Mouse (Mus musculus) lung, embryonic 14.5 days (tissue): ENCODE results near the gene Psma3. TPM values are rescaled to one million over a fixed set of nuclear protein-coding genes. Genes with fewer than 3 reads are reported as not detected.
A peak's percentile ranks its signal among the peaks of the same experiment; 100 is the strongest.
"Not testable (repeated sequence)": the region's sequence is repeated elsewhere in the genome, so short reads cannot be mapped to it uniquely, and the experiment has no call there.

Experiments
- ATAC-seq: fragments of 200-750 bp; cut with Nextera tagmentation; 2 replicates; pipeline ENCODE4 v1.8.0; 2017; ENCODE audit warnings: mild to moderate bottlenecking, moderate TSS enrichment, moderate library complexity; ENCODE audit not compliant: insufficient read depth
- DNase-seq: peaks from one replicate; pipeline ENCODE4 v3.0.0-alpha.2; 2015
- H3K27ac ChIP-seq: fragments of 300-500 bp; sonication (generic); 2 replicates; pipeline ENCODE4 v1.5.1; 2014; ENCODE audit warnings: low read depth, mild to moderate bottlenecking, moderate library complexity
- H3K27me3 ChIP-seq: fragments of 300-500 bp; sonication (generic); 2 replicates; pipeline ENCODE4 v1.6.1; 2014; ENCODE audit warnings: low read length, control low read depth; ENCODE audit not compliant: insufficient read depth
- H3K36me3 ChIP-seq: fragments of 300-500 bp; sonication (generic); 2 replicates; pipeline ENCODE4 v1.6.1; 2014; ENCODE audit warnings: control low read depth; ENCODE audit not compliant: insufficient read depth
- H3K4me1 ChIP-seq: fragments of 300-500 bp; sonication (generic); 2 replicates; pipeline ENCODE4 v1.6.1; 2014; ENCODE audit warnings: antibody characterized with exemption, control low read depth; ENCODE audit not compliant: insufficient read depth
- H3K4me2 ChIP-seq: fragments of 300-500 bp; sonication (generic); 2 replicates; pipeline ENCODE4 v1.6.1; 2014; ENCODE audit warnings: mild to moderate bottlenecking
- H3K4me3 ChIP-seq: fragments of 300-500 bp; sonication (generic); 2 replicates; pipeline ENCODE4 v1.5.1; 2014; ENCODE audit warnings: low read depth, low read length
- H3K9ac ChIP-seq: fragments of 300-500 bp; sonication (generic); 2 replicates; pipeline ENCODE4 v1.6.1; 2014
- H3K9me3 ChIP-seq: fragments of 300-500 bp; sonication (generic); 2 replicates; pipeline ENCODE4 v1.6.1; 2016; ENCODE audit warnings: low read depth, low read length, control low read depth
- CTCF ChIP-seq: IDR thresholded peaks from 2 replicates; pipeline ENCODE4 v1.5.1; 2016; ENCODE audit warnings: antibody characterized with exemption, low read depth
- WGBS: fragments of 180-500 bp; shearing (Covaris S2); extraction: QIAGEN DNeasy Blood & Tissue Kit; methylation state at CpG from one replicate; pipeline ENCODE4 v1.1.7; 2014; 5-methylcytosine and 5-hydroxymethylcytosine counted together
- polyA plus RNA-seq: library from polyadenylated mRNA; unstranded; fragments of >200 nt; fragmentation: Nextera tagmentation; extraction: Ambion mirVana; gene quantifications from 2 replicates; pipeline ENCODE4 v1.2.1, GENCODE M21; 2014

Gene Psma3
- polyA plus RNA-seq, 1 experiment from 2014 or later, result 650 TPM

GRCm38 (mm10) chr12:71016211-71016502, 41.7 kb downstream of the Psma3 start:
- Histone ChIP-seq H3K4me1 (peaks cover 14% of the 10 kb centered on the region), H3K27ac (peak overlapping the region; percentile 97), H3K9me3 (no peaks in the 10 kb centered on the region), H3K27me3 (no peaks in the 10 kb centered on the region), H3K4me3 (peak overlapping the region; percentile 97), H3K36me3 (peaks cover 38% of the 10 kb centered on the region), H3K9ac (peak overlapping the region; percentile 88), H3K4me2 (peak overlapping the region; percentile 76)
- DNase-seq (no peak), ATAC-seq (no peak)
- WGBS, result under 1% methylated on average over 33 of the region's 33 CpGs
- no peak for TF ChIP-seq CTCF

GRCm38 (mm10) chr12:71016503-71017241, 42.3 kb downstream of the Psma3 start:
- WGBS, result 0% methylated on average over 67 of the region's 82 CpGs
- no peaks in the 10 kb centered on the region for H3K27me3 ChIP-seq
- no peak for TF ChIP-seq CTCF
- H3K9ac ChIP-seq, result peak overlapping the region; percentile 88
- H3K4me2 ChIP-seq, result peak overlapping the region; percentile 76
- H3K36me3 ChIP-seq, result peaks cover 41% of the 10 kb centered on the region
- ATAC-seq (peak; percentile 21), DNase-seq (peak; percentile 63)
- peak overlapping the region; percentile 97 for H3K27ac ChIP-seq
- no peaks in the 10 kb centered on the region for H3K9me3 ChIP-seq
- peak overlapping the region; percentile 97 for H3K4me3 ChIP-seq
- peaks cover 14% of the 10 kb centered on the region for H3K4me1 ChIP-seq

GRCm38 (mm10) chr12:71017242-71017571, 42.8 kb downstream of the Psma3 start:
- Histone ChIP-seq H3K9ac (peak overlapping the region; percentile 88), H3K4me1 (peaks cover 12% of the 10 kb centered on the region), H3K4me2 (peak overlapping the region; percentile 76), H3K27me3 (no peaks in the 10 kb centered on the region), H3K9me3 (no peaks in the 10 kb centered on the region), H3K36me3 (peaks cover 40% of the 10 kb centered on the region), H3K27ac (peak overlapping the region; percentile 97; the same call in 1 of the 2 replicates), H3K4me3 (peak overlapping the region; percentile 97)
- 8% methylated on average over 5 of the region's 5 CpGs for WGBS
- ATAC-seq, result no peak
- TF ChIP-seq CTCF, result no peak
- DNase-seq, result no peak

GRCm38 (mm10) chr12:71017827-71018226, 43.4 kb downstream of the Psma3 start:
- H3K4me2 ChIP-seq, result peak overlapping the region; percentile 76
- H3K9ac ChIP-seq, result peak overlapping the region; percentile 88; the same call in 1 of the 2 replicates
- H3K36me3 ChIP-seq, result peaks cover 40% of the 10 kb centered on the region
- H3K4me1 ChIP-seq, result peaks cover 10% of the 10 kb centered on the region
- H3K27ac ChIP-seq, result no peak overlapping the region
- H3K4me3 ChIP-seq, result peak overlapping the region; percentile 97
- TF ChIP-seq CTCF, result no peak
- WGBS, result 70% methylated on average over 10 of the region's 10 CpGs
- no peak for ATAC-seq
- no peak for DNase-seq
- no peaks in the 10 kb centered on the region for H3K27me3 ChIP-seq
- no peaks in the 10 kb centered on the region for H3K9me3 ChIP-seq

GRCm38 (mm10) chr12:71019211-71019610, 44.8 kb downstream of the Psma3 start:
- no peak for TF ChIP-seq CTCF
- H3K36me3 ChIP-seq, result peaks cover 44% of the 10 kb centered on the region
- DNase-seq (no peak), ATAC-seq (no peak)
- no peaks in the 10 kb centered on the region for H3K27me3 ChIP-seq
- no peak overlapping the region for H3K9ac ChIP-seq
- no peaks in the 10 kb centered on the region for H3K9me3 ChIP-seq
- WGBS, result 90% methylated on average over 8 of the region's 8 CpGs
- H3K4me2 ChIP-seq, result no peak overlapping the region
- peaks cover 1% of the 10 kb centered on the region; the same call in 1 of the 2 replicates for H3K4me1 ChIP-seq
- no peak overlapping the region for H3K4me3 ChIP-seq
- H3K27ac ChIP-seq, result no peak overlapping the region

GRCm38 (mm10) chr12:71024411-71024810, 50.0 kb downstream of the Psma3 start:
- H3K36me3 ChIP-seq, result peaks cover 88% of the 10 kb centered on the region
- no peak for TF ChIP-seq CTCF
- H3K4me2 ChIP-seq, result no peak overlapping the region
- WGBS, result 94% methylated on average over 10 of the region's 10 CpGs
- no peak for DNase-seq
- H3K9me3 ChIP-seq, result no peaks in the 10 kb centered on the region
- H3K4me1 ChIP-seq, result no peaks in the 10 kb centered on the region
- ATAC-seq, result no peak
- H3K4me3 ChIP-seq, result no peak overlapping the region
- H3K9ac ChIP-seq, result no peak overlapping the region
- no peak overlapping the region for H3K27ac ChIP-seq
- H3K27me3 ChIP-seq, result no peaks in the 10 kb centered on the region

GRCm38 (mm10) chr12:71028265-71028664, 53.8 kb downstream of the Psma3 start:
- H3K27ac ChIP-seq, H3K9me3 ChIP-seq, H3K9ac ChIP-seq, H3K4me3 ChIP-seq, DNase-seq, H3K4me2 ChIP-seq, H3K27me3 ChIP-seq, H3K4me1 ChIP-seq, ATAC-seq: not testable (repeated sequence)
- 90% methylated on average over 8 of the region's 8 CpGs for WGBS
- H3K36me3 ChIP-seq, result peaks cover 82% of the 10 kb centered on the region
